Mouse (Mus musculus) intestine, postnatal 0 days (tissue): ENCODE data around the gene Ddx41. TPM values are rescaled to one million over a fixed set of nuclear protein-coding genes. Genes with fewer than 3 reads are reported as not detected.
A peak's percentile ranks its signal among the peaks of the same experiment; 100 is the strongest.

Experiments used
- ATAC-seq: fragments of 200-750 bp; cut with Nextera tagmentation; 2 replicates; pipeline ENCODE4 v1.8.0; 2017; ENCODE audit warnings: mild to moderate bottlenecking, moderate TSS enrichment, moderate library complexity
- H3K27ac ChIP-seq: fragments of 300-500 bp; sonication (generic); 2 replicates; pipeline ENCODE4 v1.5.1; 2014; ENCODE audit warnings: mild to moderate bottlenecking, low read depth, low read length, moderate library complexity
- H3K27me3 ChIP-seq: fragments of 300-500 bp; sonication (generic); replicated peaks from 2 replicates; pipeline ENCODE4 v1.6.1; 2014; ENCODE audit warnings: low read length, mixed read lengths; ENCODE audit not compliant: control insufficient read depth, insufficient read depth
- H3K36me3 ChIP-seq: fragments of 300-500 bp; sonication (generic); 2 replicates; pipeline ENCODE4 v1.6.1; 2014; ENCODE audit warnings: mild to moderate bottlenecking, moderate library complexity; ENCODE audit not compliant: control insufficient read depth, insufficient read depth
- H3K4me1 ChIP-seq: fragments of 300-500 bp; sonication (generic); replicated peaks from 2 replicates; pipeline ENCODE4 v1.6.1; 2014; ENCODE audit warnings: antibody characterized with exemption, low read length, mixed read lengths; ENCODE audit not compliant: control insufficient read depth, insufficient read depth
- H3K4me2 ChIP-seq: fragments of 300-500 bp; sonication (generic); replicated peaks from 2 replicates; pipeline ENCODE4 v1.6.1; 2014; ENCODE audit warnings: low read depth, mild to moderate bottlenecking, moderate library complexity
- H3K4me3 ChIP-seq: fragments of 300-500 bp; sonication (generic); 2 replicates; pipeline ENCODE4 v1.5.1; 2014; ENCODE audit warnings: low read depth, low read length
- H3K9ac ChIP-seq: fragments of 300-500 bp; sonication (generic); 2 replicates; pipeline ENCODE4 v1.6.1; 2014; ENCODE audit warnings: mild to moderate bottlenecking, low read depth, low read length
- H3K9me3 ChIP-seq: fragments of 300-500 bp; sonication (generic); 2 replicates; pipeline ENCODE4 v1.6.1; 2016; ENCODE audit warnings: mixed run types; ENCODE audit not compliant: control insufficient read depth
- CTCF ChIP-seq: sonication (generic); IDR thresholded peaks from 2 replicates; pipeline ENCODE4 v1.5.1; 2016; ENCODE audit warnings: low read depth, mild to moderate bottlenecking, control low read depth, antibody characterized with exemption, moderate library complexity
- WGBS: fragments of 180-500 bp; shearing (Covaris S2); extraction: QIAGEN DNeasy Blood & Tissue Kit; methylation state at CpG from one replicate; pipeline ENCODE4 v1.1.7; 2014; 5-methylcytosine and 5-hydroxymethylcytosine counted together
- microRNA-seq: library from miRNA; unstranded; fragments of <30 nt; microRNA quantifications from one replicate; pipeline ENCODE4, GENCODE M21; 2016
- polyA plus RNA-seq: library from polyadenylated mRNA; unstranded; fragments of >200 nt; fragmentation: Nextera tagmentation; extraction: Ambion mirVana; gene quantifications from 2 replicates; pipeline ENCODE4 v1.2.1, GENCODE M21; 2015

The Ddx41 gene
- polyA plus RNA-seq, 1 experiment from 2014 or later, result 23.2 TPM

GRCm38 (mm10) chr13:55486029-55486794 lies 50.2 kb downstream of the Ddx41 start:
- H3K27ac ChIP-seq, result no peak overlapping the region
- H3K9ac ChIP-seq, result peak overlapping the region; percentile 74; the same call in 1 of the 2 replicates
- 43% methylated on average over 14 of the region's 14 CpGs for WGBS
- no peak for ATAC-seq
- peaks cover 18% of the 10 kb centered on the region; the same call in 1 of the 2 replicates for H3K27me3 ChIP-seq
- peak overlapping the region; percentile 64; the same call in 1 of the 2 replicates for H3K4me3 ChIP-seq
- peak overlapping the region; percentile 81 for H3K4me2 ChIP-seq
- no peak for TF ChIP-seq CTCF
- no peaks in the 10 kb centered on the region for H3K9me3 ChIP-seq
- 0 out of 2 replicates have a peak, but pooled peaks cover 2% of the 10 kb centered on the region for H3K4me1 ChIP-seq
- H3K36me3 ChIP-seq, result peaks cover 4% of the 10 kb centered on the region; the same call in 1 of the 2 replicates

GRCm38 (mm10) chr13:55484520-55485088 lies 51.9 kb downstream of the Ddx41 start:
- H3K36me3 ChIP-seq, result peaks cover 13% of the 10 kb centered on the region; the same call in 1 of the 2 replicates
- 0 out of 2 replicates have a peak, but pooled peaks cover 2% of the 10 kb centered on the region for H3K4me1 ChIP-seq
- TF ChIP-seq CTCF, result no peak
- no peaks in the 10 kb centered on the region for H3K9me3 ChIP-seq
- peaks cover 14% of the 10 kb centered on the region; the same call in 1 of the 2 replicates for H3K27me3 ChIP-seq
- no peak overlapping the region for H3K4me3 ChIP-seq
- H3K9ac ChIP-seq, result no peak overlapping the region
- no peak overlapping the region; the same call in 1 of the 2 replicates for H3K4me2 ChIP-seq
- ATAC-seq, result no peak
- WGBS, result 49% methylated on average over 7 of the region's 7 CpGs
- H3K27ac ChIP-seq, result no peak overlapping the region

DNA sequence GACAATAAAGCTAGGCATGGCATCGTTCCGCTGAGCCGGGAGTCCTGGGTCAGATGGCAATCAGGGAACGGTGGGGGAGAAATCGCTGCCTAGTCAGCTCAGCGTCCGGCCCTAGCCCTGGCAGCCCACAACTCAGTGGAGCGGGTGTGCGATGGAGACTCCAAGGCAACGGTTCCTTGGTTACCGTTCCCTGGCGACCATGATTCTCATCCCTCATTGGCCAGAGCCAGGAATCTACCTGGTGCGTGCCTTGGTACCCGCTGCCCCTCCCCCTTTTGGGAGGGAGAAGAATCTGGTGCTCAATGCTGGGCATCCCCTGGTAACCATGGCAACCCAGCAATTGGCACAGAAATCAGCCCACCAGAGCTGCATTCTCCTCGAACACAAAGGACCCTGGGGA lies 52.9 kb downstream of the Ddx41 start:
- Histone ChIP-seq H3K4me1 (0 out of 2 replicates have a peak, but pooled peaks cover 2% of the 10 kb centered on the region), H3K9me3 (no peaks in the 10 kb centered on the region), H3K36me3 (peaks cover 13% of the 10 kb centered on the region; the same call in 1 of the 2 replicates), H3K27me3 (peaks cover 14% of the 10 kb centered on the region; the same call in 1 of the 2 replicates), H3K4me2 (0 out of 2 replicates have a peak overlapping the region, but pooled peaks have one; percentile 17), H3K9ac (no peak overlapping the region), H3K4me3 (no peak overlapping the region), H3K27ac (peak overlapping the region; percentile 50; the same call in 1 of the 2 replicates)
- ATAC-seq, result no peak
- TF ChIP-seq CTCF, result no peak
- 47% methylated on average over 15 of the region's 15 CpGs for WGBS

DNA sequence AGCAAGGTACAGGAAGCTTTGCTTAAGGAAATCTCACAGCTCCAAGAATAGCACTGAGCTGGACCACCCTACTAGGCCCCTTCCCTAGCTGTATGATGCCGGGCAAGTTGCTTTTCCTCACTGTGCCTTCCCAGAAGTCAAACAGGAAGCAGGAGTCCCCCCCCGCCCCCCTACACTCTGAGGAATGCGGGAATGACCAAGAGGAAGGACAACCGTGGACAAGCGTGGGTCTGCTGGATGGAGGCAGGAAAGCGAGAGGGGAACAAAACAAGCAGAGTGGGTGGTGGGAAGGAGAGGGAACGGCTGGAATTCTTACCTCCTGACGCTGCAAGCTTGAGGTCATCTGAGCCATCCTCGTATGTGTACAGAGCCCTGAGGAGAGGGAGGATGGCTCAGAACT lies 53.4 kb downstream of the Ddx41 start:
- no peak for ATAC-seq
- peak overlapping the region; percentile 50; the same call in 1 of the 2 replicates for H3K27ac ChIP-seq
- no peaks in the 10 kb centered on the region for H3K9me3 ChIP-seq
- H3K27me3 ChIP-seq, result peaks cover 11% of the 10 kb centered on the region; the same call in 1 of the 2 replicates
- no peak overlapping the region for H3K9ac ChIP-seq
- 43% methylated on average over 9 of the region's 9 CpGs for WGBS
- H3K4me3 ChIP-seq, result no peak overlapping the region
- TF ChIP-seq CTCF, result no peak
- 0 out of 2 replicates have a peak, but pooled peaks cover 2% of the 10 kb centered on the region for H3K4me1 ChIP-seq
- 0 out of 2 replicates have a peak overlapping the region, but pooled peaks have one; percentile 17 for H3K4me2 ChIP-seq
- H3K36me3 ChIP-seq, result peaks cover 13% of the 10 kb centered on the region; the same call in 1 of the 2 replicates

- Histone ChIP-seq H3K4me3 (no peak overlapping the region), H3K36me3 (peaks cover 13% of the 10 kb centered on the region; the same call in 1 of the 2 replicates), H3K27ac (0 out of 2 replicates have a peak overlapping the region, but pooled peaks have one; percentile 50), H3K4me1 (0 out of 2 replicates have a peak, but pooled peaks cover 2% of the 10 kb centered on the region), H3K27me3 (peaks cover 9% of the 10 kb centered on the region; the same call in 1 of the 2 replicates), H3K9me3 (no peaks in the 10 kb centered on the region), H3K4me2 (no peak overlapping the region), H3K9ac (no peak overlapping the region)
- 0 out of 2 replicates have a peak, but pooled peaks have one; percentile 4 for ATAC-seq
- TF ChIP-seq CTCF, result peak; percentile 57
- WGBS, result 64% methylated on average over 7 of the region's 7 CpGs
These were observed 53.9 kb downstream of the Ddx41 start for GRCm38 (mm10) chr13:55482542-55482941.

Small RNA genes within 50 kb of the gene (microRNA-seq; reads per million reads assigned to microRNA genes)
- gene Mir6945, result 1.4 reads per million

Other genes with a start within 250 kb of the Ddx41 start
- 540 and 567 TPM in 2 replicates for gene Prelid1, start 216.2 kb downstream of the Ddx41 start, polyA plus RNA-seq
- gene Rab24, start 214.7 kb downstream of the Ddx41 start, polyA plus RNA-seq, result 142 and 156 TPM in 2 replicates
- gene Mxd3, start 206.8 kb downstream of the Ddx41 start, polyA plus RNA-seq, result 7.8 and 8.5 TPM in 2 replicates
- gene Lman2, start 173.9 kb downstream of the Ddx41 start, polyA plus RNA-seq, result 85.3 and 93.0 TPM in 2 replicates
- gene Rgs14, start 166.9 kb downstream of the Ddx41 start, polyA plus RNA-seq, result 1.2 and 1.3 TPM in 2 replicates
- 0.04 and 0.16 TPM in 2 replicates for gene Slc34a1, start 138.5 kb downstream of the Ddx41 start, polyA plus RNA-seq
- not detected in 2 replicates for gene Pfn3, start 121.4 kb downstream of the Ddx41 start, polyA plus RNA-seq
- 1.2 and 2.3 TPM in 2 replicates for gene F12, start 109.9 kb downstream of the Ddx41 start, polyA plus RNA-seq
- gene Grk6, start 91.6 kb downstream of the Ddx41 start, polyA plus RNA-seq, result 10.5 and 11.4 TPM in 2 replicates
- gene Prr7, start 72.4 kb downstream of the Ddx41 start, polyA plus RNA-seq, result 0.14 and 0.27 TPM in 2 replicates
- gene Dbn1, start 48.5 kb downstream of the Ddx41 start, polyA plus RNA-seq, result 31.3 and 34.8 TPM in 2 replicates
- 131 and 142 TPM in 2 replicates for gene Pdlim7, start 23.0 kb downstream of the Ddx41 start, polyA plus RNA-seq
- gene Dok3, start 7.4 kb downstream of the Ddx41 start, polyA plus RNA-seq, result 1.5 and 1.6 TPM in 2 replicates
- gene Fam193b, start 34.5 kb upstream of the Ddx41 start, polyA plus RNA-seq, result 10.3 and 12.3 TPM in 2 replicates
- gene Tmed9, start 37.1 kb upstream of the Ddx41 start, polyA plus RNA-seq, result 57.3 and 63.3 TPM in 2 replicates
- gene B4galt7, start 63.2 kb upstream of the Ddx41 start, polyA plus RNA-seq, result 13.9 and 14.3 TPM in 2 replicates
- gene Caml, start 86.3 kb upstream of the Ddx41 start, polyA plus RNA-seq, result 24.8 and 26.9 TPM in 2 replicates
- gene Ddx46, start 98.4 kb upstream of the Ddx41 start, polyA plus RNA-seq, result 15.6 and 16.6 TPM in 2 replicates
- 20.4 and 21.8 TPM in 2 replicates for gene B230219D22Rik, start 156.5 kb upstream of the Ddx41 start, polyA plus RNA-seq
- 68.4 and 69.5 TPM in 2 replicates for gene Txndc15, start 178.0 kb upstream of the Ddx41 start, polyA plus RNA-seq
- 70.5 and 72.0 TPM in 2 replicates for gene Pcbd2, start 190.7 kb upstream of the Ddx41 start, polyA plus RNA-seq
- 0.14 and 0.22 TPM in 2 replicates for gene Catsper3, start 247.9 kb upstream of the Ddx41 start, polyA plus RNA-seq